Mouse (Mus musculus) cerebellum, postnatal 10 days (tissue): ENCODE data around the gene Lmo7.

Source experiments
- DNase-seq, 2 experiments: peaks; one replicate each; pipeline ENCODE4 v3.0.0; 2021; ENCODE audit warnings: mixed read lengths in 2 of 2

The Lmo7 gene

GRCm38 (mm10) chr14:101780016-101780415 is 50.3 kb downstream of the Lmo7 start:
- no peak for DNase-seq

- no peak for DNase-seq
Observed at GRCm38 (mm10) chr14:101781219-101781618, 51.5 kb downstream of the Lmo7 start.

GRCm38 (mm10) chr14:101781943-101782510 is 52.3 kb downstream of the Lmo7 start:
- DNase-seq: peak; percentile 52 to 72

GRCm38 (mm10) chr14:101784315-101784945 is 54.7 kb downstream of the Lmo7 start:
- no peak for DNase-seq

GRCm38 (mm10) chr14:101787903-101788302 is 58.1 kb downstream of the Lmo7 start:
- DNase-seq: peak; percentile 78 to 88

- no peak for DNase-seq
Observed at GRCm38 (mm10) chr14:101788475-101788874, 58.7 kb downstream of the Lmo7 start.

- DNase-seq: no peak
Observed at GRCm38 (mm10) chr14:101794553-101795177, 64.9 kb downstream of the Lmo7 start.

GRCm38 (mm10) chr14:101797930-101798500 is 68.3 kb downstream of the Lmo7 start:
- DNase-seq: no peak

- no peak for DNase-seq
Observed at GRCm38 (mm10) chr14:101798766-101799165, 69.0 kb downstream of the Lmo7 start.

GRCm38 (mm10) chr14:101801674-101802073 is 71.9 kb downstream of the Lmo7 start:
- DNase-seq: no peak

- no peak for DNase-seq
Observed at GRCm38 (mm10) chr14:101804119-101804518, 74.4 kb downstream of the Lmo7 start.

GRCm38 (mm10) chr14:101804562-101805327 is 75.0 kb downstream of the Lmo7 start:
- no peak for DNase-seq

GRCm38 (mm10) chr14:101805328-101805697 is 75.6 kb downstream of the Lmo7 start:
- no peak for DNase-seq

GRCm38 (mm10) chr14:101806058-101806457 is 76.3 kb downstream of the Lmo7 start:
- DNase-seq: no peak

GRCm38 (mm10) chr14:101806607-101807006 is 76.8 kb downstream of the Lmo7 start:
- DNase-seq: no peak

GRCm38 (mm10) chr14:101816450-101816849 is 86.7 kb downstream of the Lmo7 start:
- peak; percentile 32 to 52 for DNase-seq

- no peak for DNase-seq
Observed at GRCm38 (mm10) chr14:101822390-101822789, 92.6 kb downstream of the Lmo7 start.

- DNase-seq: no peak
Observed at GRCm38 (mm10) chr14:101822871-101823270, 93.1 kb downstream of the Lmo7 start.

GRCm38 (mm10) chr14:101829676-101830075 is 99.9 kb downstream of the Lmo7 start:
- no peak for DNase-seq

- peak; percentile 76 to 83 for DNase-seq
Observed at GRCm38 (mm10) chr14:101830116-101830515, 100.4 kb downstream of the Lmo7 start.

- DNase-seq: no peak
Observed at GRCm38 (mm10) chr14:101834109-101834508, 104.4 kb downstream of the Lmo7 start.

- no peak for DNase-seq
Observed at GRCm38 (mm10) chr14:101836401-101836800, 106.6 kb downstream of the Lmo7 start.

GRCm38 (mm10) chr14:101837176-101837575 is 107.4 kb downstream of the Lmo7 start:
- peak in 1 of 2 experiments; percentile 18 for DNase-seq
